Mouse (Mus musculus) myocyte (in vitro differentiated cells): ENCODE measurements around the gene Adam12. TPM values are rescaled to one million over a fixed set of nuclear protein-coding genes. Genes with fewer than 3 reads are reported as not detected.

Source experiments
- H3K27me3 ChIP-seq: one replicate; pipeline ENCODE4 v1.6.1; 2011; ENCODE audit not compliant: control insufficient read depth, insufficient read depth, insufficient read length
- H3K36me3 ChIP-seq: one replicate; pipeline ENCODE4 v1.6.1; 2011; ENCODE audit not compliant: control insufficient read depth, insufficient read depth
- H3K4me2 ChIP-seq: one replicate; pipeline ENCODE4 v1.6.1; 2011; ENCODE audit warnings: low read depth, control low read depth
- H3K4me3 ChIP-seq: one replicate; pipeline ENCODE4 v1.5.1; 2011; ENCODE audit warnings: mild to moderate bottlenecking, control low read depth, moderate library complexity
- H3K79me2 ChIP-seq: one replicate; pipeline ENCODE4 v1.6.1; 2011; ENCODE audit not compliant: control insufficient read depth, insufficient read depth
- H3ac ChIP-seq: one replicate; pipeline ENCODE4 v1.6.1; 2011; ENCODE audit not compliant: control insufficient read depth, insufficient read length
- CEBPB ChIP-seq: IDR thresholded peaks from 2 replicates; pipeline ENCODE4 v1.6.1; 2011; ENCODE audit warnings: mild to moderate bottlenecking, moderate library complexity; ENCODE audit not compliant: poor library complexity, insufficient read depth, severe bottlenecking
- E2F4 ChIP-seq: IDR thresholded peaks from one replicate; pipeline ENCODE4 v1.6.1; 2011; ENCODE audit warnings: mild to moderate bottlenecking, control low read depth, moderate library complexity; ENCODE audit not compliant: insufficient read depth
- MAX ChIP-seq: IDR thresholded peaks from one replicate; pipeline ENCODE4 v1.6.1; 2011; ENCODE audit warnings: low read depth, mild to moderate bottlenecking, control low read depth
- MYOD1 ChIP-seq, 3 experiments: IDR thresholded peaks; one replicate each; pipeline ENCODE4 v1.6.1; 2011; ENCODE audit warnings: control low read depth in 2 of 3, low read depth in 2 of 3, mild to moderate bottlenecking in 2 of 3, moderate library complexity in 1 of 3; ENCODE audit not compliant: insufficient read length in 2 of 3, control insufficient read depth in 1 of 3
- MYOG ChIP-seq, 3 experiments: IDR thresholded peaks; one replicate each; pipeline ENCODE4 v1.6.1; 2011; ENCODE audit warnings: control low read depth in 2 of 3, low read depth in 2 of 3, mild to moderate bottlenecking in 2 of 3; ENCODE audit not compliant: insufficient read length in 2 of 3, control insufficient read depth in 1 of 3, insufficient read depth in 1 of 3
- POLR2A ChIP-seq: IDR thresholded peaks from one replicate; pipeline ENCODE4 v1.6.1; 2011; ENCODE audit warnings: low read depth, mild to moderate bottlenecking, control low read depth, moderate library complexity; ENCODE audit not compliant: insufficient read length
- POLR2AphosphoS2 ChIP-seq: IDR thresholded peaks from one replicate; pipeline ENCODE4 v1.6.1; 2011; ENCODE audit warnings: low read depth, control low read depth; ENCODE audit not compliant: insufficient read length
- REST ChIP-seq: IDR thresholded peaks from one replicate; pipeline ENCODE4 v1.6.1; 2011; ENCODE audit warnings: mild to moderate bottlenecking, control low read depth, moderate library complexity; ENCODE audit not compliant: insufficient read depth, insufficient read length
- SRF ChIP-seq: IDR thresholded peaks from one replicate; pipeline ENCODE4 v1.6.1; 2011; ENCODE audit warnings: low read depth; ENCODE audit not compliant: control insufficient read depth, insufficient read length
- TCF12 ChIP-seq: IDR thresholded peaks from one replicate; pipeline ENCODE4 v1.6.1; 2011; ENCODE audit warnings: mild to moderate bottlenecking, control low read depth; ENCODE audit not compliant: poor library complexity, insufficient read depth, severe bottlenecking
- TCF3 ChIP-seq: IDR thresholded peaks from one replicate; pipeline ENCODE4 v1.6.1; 2011; ENCODE audit warnings: low read depth, control low read depth; ENCODE audit not compliant: insufficient read length
- USF1 ChIP-seq: IDR thresholded peaks from one replicate; pipeline ENCODE4 v1.6.1; 2011; ENCODE audit warnings: low read depth, mild to moderate bottlenecking, control low read depth, moderate library complexity
- polyA plus RNA-seq: library from polyadenylated mRNA; unstranded; fragments of >200 nt; fragmentation: generic; extraction: Trizol; gene quantifications from one replicate; pipeline ENCODE4 v1.2.1, GENCODE M21; 2012; ENCODE audit warnings: missing spikeins

Gene Adam12
- polyA plus RNA-seq, 1 experiment = 7.2 TPM

GRCm38 (mm10) chr7:133911881-133912280, 320.1 kb downstream of the Adam12 start:
- no peak overlapping the region for H3K4me2 ChIP-seq
- no peaks in the 10 kb centered on the region for H3K27me3 ChIP-seq
- H3K79me2 ChIP-seq = no peaks in the 10 kb centered on the region
- H3K36me3 ChIP-seq = peaks cover 5% of the 10 kb centered on the region
- H3K4me3 ChIP-seq = no peak overlapping the region
- TF ChIP-seq MYOG (IDR thresholded peaks at IDR 0.05; ENCODE audit: control insufficient read depth in 1 of 3, insufficient read depth in 1 of 3, insufficient read length in 2 of 3, low read depth in 2 of 3) (peak in 1 of 3 experiments; percentile 37), E2F4 (no peak), TCF3 (no peak), TCF12 (no peak), CEBPB (no peak), REST (no peak), SRF (no peak)
- no peak overlapping the region for H3ac ChIP-seq

GRCm38 (mm10) chr7:133909833-133910375, 322.0 kb downstream of the Adam12 start:
- TF ChIP-seq TCF12 (no peak), E2F4 (no peak)

GRCm38 (mm10) chr7:133908966-133909365, 323.0 kb downstream of the Adam12 start:
- Histone ChIP-seq H3K27me3 (no peaks in the 10 kb centered on the region), H3K79me2 (no peaks in the 10 kb centered on the region), H3K4me3 (no peak overlapping the region), H3ac (no peak overlapping the region), H3K36me3 (peaks cover 5% of the 10 kb centered on the region), H3K4me2 (no peak overlapping the region)
- TF ChIP-seq MAX (no peak), REST (no peak), TCF12 (no peak), POLR2A (no peak)

More at GRCm38 (mm10) chr7:133909833-133910375, 322.0 kb downstream of the Adam12 start:
- peaks cover 5% of the 10 kb centered on the region for H3K36me3 ChIP-seq
- no peak overlapping the region for H3K4me2 ChIP-seq
- H3ac ChIP-seq = no peak overlapping the region
- H3K27me3 ChIP-seq = no peaks in the 10 kb centered on the region
- no peak overlapping the region for H3K4me3 ChIP-seq
- no peaks in the 10 kb centered on the region for H3K79me2 ChIP-seq

- Histone ChIP-seq H3ac (no peak overlapping the region), H3K27me3 (no peaks in the 10 kb centered on the region), H3K4me3 (no peak overlapping the region), H3K36me3 (peaks cover 3% of the 10 kb centered on the region), H3K79me2 (no peaks in the 10 kb centered on the region), H3K4me2 (no peak overlapping the region)
- no peak for TF ChIP-seq TCF12
- no peak for TF ChIP-seq E2F4
- no peak for TF ChIP-seq MYOG (IDR thresholded peaks at IDR 0.05; ENCODE audit: control insufficient read depth in 1 of 3, insufficient read depth in 1 of 3, insufficient read length in 2 of 3, low read depth in 2 of 3)
- no peak for TF ChIP-seq CEBPB
- TF ChIP-seq MAX = no peak
- no peak for TF ChIP-seq POLR2A
- no peak for TF ChIP-seq SRF
- no peak for TF ChIP-seq MYOD1 (IDR thresholded peaks at IDR 0.05; ENCODE audit: control insufficient read depth in 1 of 3, insufficient read length in 2 of 3, low read depth in 2 of 3)
- TF ChIP-seq REST = no peak
- TF ChIP-seq POLR2AphosphoS2 = no peak
- TF ChIP-seq USF1 = no peak
- no peak for TF ChIP-seq TCF3
Observed at GRCm38 (mm10) chr7:133899391-133899790, 332.6 kb downstream of the Adam12 start.

- Histone ChIP-seq H3K27me3 (no peaks in the 10 kb centered on the region), H3ac (no peak overlapping the region)
- TF ChIP-seq E2F4 = no peak
- TF ChIP-seq USF1 = no peak
- no peak for TF ChIP-seq TCF12
- TF ChIP-seq TCF3 = no peak
- TF ChIP-seq CEBPB = no peak
- TF ChIP-seq MYOG (IDR thresholded peaks at IDR 0.05; ENCODE audit: control insufficient read depth in 1 of 3, insufficient read depth in 1 of 3, insufficient read length in 2 of 3, low read depth in 2 of 3) = no peak
- no peak for TF ChIP-seq SRF
- no peak for TF ChIP-seq MAX
- no peak for TF ChIP-seq POLR2A
- TF ChIP-seq REST = no peak
- TF ChIP-seq MYOD1 (IDR thresholded peaks at IDR 0.05; ENCODE audit: control insufficient read depth in 1 of 3, insufficient read length in 2 of 3, low read depth in 2 of 3) = no peak
- TF ChIP-seq POLR2AphosphoS2 = no peak
Observed at GRCm38 (mm10) chr7:133891796-133892195, 340.1 kb downstream of the Adam12 start.

More at GRCm38 (mm10) chr7:133891796-133892195, 340.1 kb downstream of the Adam12 start:
- H3K36me3 ChIP-seq = no peaks in the 10 kb centered on the region
- H3K79me2 ChIP-seq = no peaks in the 10 kb centered on the region
- H3K4me3 ChIP-seq = no peak overlapping the region
- no peak overlapping the region for H3K4me2 ChIP-seq
